Mouse (Mus musculus): ENCODE measurements around the gene Ddx55. TPM values are rescaled to one million over a fixed set of nuclear protein-coding genes. Genes with fewer than 3 reads are reported as not detected.

Ddx55 gene
- polyA plus RNA-seq, 1 experiment from 2014 or later, result 14.1 TPM

Other genes starting within 250 kb of the Ddx55 start
- 6.7 and 8.2 TPM in 2 replicates for gene Mphosph9, start 224.9 kb upstream of the Ddx55 start, polyA plus RNA-seq (2015; fragmentation: Nextera tagmentation; extraction: Ambion mirVana)
- 15.2 and 15.9 TPM in 2 replicates for gene 2810006K23Rik, start 224.8 kb upstream of the Ddx55 start, polyA plus RNA-seq (2015; fragmentation: Nextera tagmentation; extraction: Ambion mirVana)
- gene Cdk2ap1, start 189.8 kb upstream of the Ddx55 start, polyA plus RNA-seq (2015; fragmentation: Nextera tagmentation; extraction: Ambion mirVana), result 37.7 and 49.2 TPM in 2 replicates
- gene Sbno1, start 126.9 kb upstream of the Ddx55 start, polyA plus RNA-seq (2015; fragmentation: Nextera tagmentation; extraction: Ambion mirVana), result 70.7 and 71.9 TPM in 2 replicates
- gene Kmt5a, start 112.9 kb upstream of the Ddx55 start, polyA plus RNA-seq (2015; fragmentation: Nextera tagmentation; extraction: Ambion mirVana), result 56.3 and 64.5 TPM in 2 replicates
- gene Rilpl2, start 74.5 kb upstream of the Ddx55 start, polyA plus RNA-seq (2015; fragmentation: Nextera tagmentation; extraction: Ambion mirVana), result 33.6 and 36.1 TPM in 2 replicates
- gene Snrnp35, start 69.7 kb upstream of the Ddx55 start, polyA plus RNA-seq (2015; fragmentation: Nextera tagmentation; extraction: Ambion mirVana), result 23.6 and 25.1 TPM in 2 replicates
- gene Rilpl1, start 21.5 kb upstream of the Ddx55 start, polyA plus RNA-seq (2015; fragmentation: Nextera tagmentation; extraction: Ambion mirVana), result 23.7 and 25.2 TPM in 2 replicates
- 659 and 666 TPM in 2 replicates for gene Tmed2, start 12.2 kb upstream of the Ddx55 start, polyA plus RNA-seq (2015; fragmentation: Nextera tagmentation; extraction: Ambion mirVana)
- gene Eif2b1, start 26.3 kb downstream of the Ddx55 start, polyA plus RNA-seq (2015; fragmentation: Nextera tagmentation; extraction: Ambion mirVana), result 68.1 and 71.3 TPM in 2 replicates
- 57.0 and 57.1 TPM in 2 replicates for gene Gtf2h3, start 26.3 kb downstream of the Ddx55 start, polyA plus RNA-seq (2015; fragmentation: Nextera tagmentation; extraction: Ambion mirVana)
- 48.4 TPM in 2 replicates for gene Atp6v0a2, start 75.7 kb downstream of the Ddx55 start, polyA plus RNA-seq (2015; fragmentation: Nextera tagmentation; extraction: Ambion mirVana)
- gene Dnah10, start 172.2 kb downstream of the Ddx55 start, polyA plus RNA-seq (2015; fragmentation: Nextera tagmentation; extraction: Ambion mirVana), result 0.06 and 0.17 TPM in 2 replicates